Mouse (Mus musculus) layer of hippocampus, adult 8-10 months (tissue): Measurements from ENCODE around the gene Trp53bp1. TPM values are rescaled to one million over a fixed set of nuclear protein-coding genes. Genes with fewer than 3 reads are reported as not detected.

Source experiments
- total RNA-seq, 4 experiments: library from RNA; stranded (reverse); gene quantifications; 2 replicates each; pipeline ENCODE4 v1.2.4; 2022

Trp53bp1 gene
- total RNA-seq, 4 experiments from 2014 or later = 144 to 183 (median 161) TPM

Other genes with a start within 250 kb of the Trp53bp1 start
- gene Epb42, start 234.3 kb downstream of the Trp53bp1 start, total RNA-seq = not detected
- not detected for gene Tgm5, start 185.6 kb downstream of the Trp53bp1 start, total RNA-seq
- under 1 TPM in 3 of 4 experiments, not detected in 1; 0.16 to 0.49 (median 0.40) TPM for gene Tgm7, start 161.6 kb downstream of the Trp53bp1 start, total RNA-seq
- 10 to 100 TPM; 18.9 to 24.9 (median 21.8) TPM for gene Adal, start 131.0 kb downstream of the Trp53bp1 start, total RNA-seq
- 1 to 10 TPM; 7.8 to 9.5 (median 8.6) TPM for gene Lcmt2, start 130.8 kb downstream of the Trp53bp1 start, total RNA-seq
- 10 to 100 TPM; 32.3 to 47.9 (median 41.5) TPM for gene Tubgcp4, start 100.8 kb downstream of the Trp53bp1 start, total RNA-seq
- 1 to 10 TPM; 7.1 to 8.1 (median 7.7) TPM for gene Zscan29, start 100.3 kb downstream of the Trp53bp1 start, total RNA-seq
- gene Map1a, start 18.2 kb upstream of the Trp53bp1 start, total RNA-seq = 100 to 1,000 TPM; 585 to 644 (median 617) TPM
- 100 to 1,000 TPM; 100 to 132 (median 118) TPM for gene Ppip5k1, start 84.0 kb upstream of the Trp53bp1 start, total RNA-seq
- 100 to 1,000 TPM; 386 to 462 (median 428) TPM for gene Ckmt1, start 86.3 kb upstream of the Trp53bp1 start, total RNA-seq
- 1 to 10 TPM in 1 of 4 experiments, under 1 TPM in 3; 0.56 to 1.0 (median 0.75) TPM for gene Strc, start 115.8 kb upstream of the Trp53bp1 start, total RNA-seq
- gene Pdia3, start 142.4 kb upstream of the Trp53bp1 start, total RNA-seq = 100 to 1,000 TPM; 168 to 236 (median 196) TPM
- gene Catsper2, start 142.4 kb upstream of the Trp53bp1 start, total RNA-seq = 1 to 10 TPM; 4.5 to 6.9 (median 5.3) TPM
- gene Ell3, start 172.9 kb upstream of the Trp53bp1 start, total RNA-seq = not detected
- 100 to 1,000 TPM; 111 to 162 (median 132) TPM for gene Serf2, start 177.8 kb upstream of the Trp53bp1 start, total RNA-seq
- gene Hypk, start 181.9 kb upstream of the Trp53bp1 start, total RNA-seq = 10 to 100 TPM; 16.2 to 22.7 (median 17.0) TPM
- under 1 TPM in 3 of 4 experiments, not detected in 1; 0.25 to 0.74 (median 0.36) TPM for gene Serinc4, start 185.4 kb upstream of the Trp53bp1 start, total RNA-seq
- 10 to 100 TPM; 40.8 to 46.2 (median 43.9) TPM for gene Mfap1b, start 202.7 kb upstream of the Trp53bp1 start, total RNA-seq
- gene Mfap1a, start 235.3 kb upstream of the Trp53bp1 start, total RNA-seq = 10 to 100 TPM; 29.3 to 31.4 (median 30.5) TPM
- 1 to 10 TPM; 3.0 to 4.5 (median 3.7) TPM for gene Wdr76, start 235.3 kb upstream of the Trp53bp1 start, total RNA-seq